Mouse (Mus musculus): ENCODE data around the gene Olfr412.

DNA sequence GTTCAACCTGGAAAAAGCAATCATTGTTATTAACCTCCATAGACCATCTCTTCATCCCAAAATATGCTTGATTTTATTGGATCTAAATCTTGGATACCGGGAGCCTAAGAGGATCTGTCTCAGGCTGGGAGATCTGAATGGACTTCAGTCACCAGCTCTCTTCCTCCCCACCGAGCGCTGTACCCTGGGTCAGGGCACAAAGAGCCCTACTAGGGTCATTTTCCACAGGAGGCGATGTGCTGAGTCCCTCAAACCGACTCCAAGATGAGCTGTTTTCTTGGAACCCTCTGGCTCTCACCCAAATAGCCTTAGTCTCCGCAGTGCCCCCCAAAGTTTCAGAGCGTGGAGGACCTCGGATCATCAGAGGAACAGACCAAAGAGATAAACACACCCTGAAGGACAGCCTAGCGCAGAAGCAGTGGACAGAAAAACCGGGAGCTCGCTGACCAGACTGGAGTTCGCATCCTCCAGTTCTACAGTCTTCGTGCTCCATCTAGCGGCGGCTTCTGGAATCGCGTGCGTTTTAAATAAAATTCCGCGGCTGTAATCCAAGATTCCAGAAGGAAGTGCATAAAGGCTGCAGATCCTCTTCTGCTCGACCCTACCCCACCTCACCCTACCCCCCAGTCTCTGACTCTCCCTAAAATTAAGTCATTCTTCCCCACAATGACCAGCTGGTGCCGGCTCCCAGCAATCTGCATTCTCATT lies 9.7 kb downstream of the Olfr412 start:
- peak; percentile 71 for TF ChIP-seq CTCF (IDR thresholded peaks at IDR 0.05; ENCODE audit: low read depth, low read length)
- TF ChIP-seq EP300 (IDR thresholded peaks at IDR 0.05; ENCODE audit: insufficient read depth, low read depth, low read length): no peak
- TF ChIP-seq POLR2A (IDR thresholded peaks at IDR 0.05; ENCODE audit: insufficient read depth, low read length): no peak

Data from ES-Bruce4 (cell line).